Mouse (Mus musculus): ENCODE results near the gene Ppp1r2. TPM values are rescaled to one million over a fixed set of nuclear protein-coding genes. Genes with fewer than 3 reads are reported as not detected.

Gene Ppp1r2
- polyA plus RNA-seq, 1 experiment from 2014 or later = 208 TPM

Small RNA genes lying within 50 kb of the gene (microRNA-seq; reads per million reads assigned to microRNA genes)
- not detected for gene Gm27415

Other genes starting within 250 kb of the Ppp1r2 start
- gene Xxylt1, start 193.8 kb downstream of the Ppp1r2 start, polyA plus RNA-seq (2015; fragmentation: Nextera tagmentation; extraction: Ambion mirVana) = 11.2 and 11.6 TPM in 2 replicates
- gene Acap2, start 74.0 kb downstream of the Ppp1r2 start, polyA plus RNA-seq (2015; fragmentation: Nextera tagmentation; extraction: Ambion mirVana) = 12.1 and 14.6 TPM in 2 replicates
- gene Apod, start 39.5 kb upstream of the Ppp1r2 start, polyA plus RNA-seq (2015; fragmentation: Nextera tagmentation; extraction: Ambion mirVana) = 49.6 and 60.2 TPM in 2 replicates
- 88.5 and 93.4 TPM in 2 replicates for gene Bdh1, start 147.0 kb upstream of the Ppp1r2 start, polyA plus RNA-seq (2015; fragmentation: Nextera tagmentation; extraction: Ambion mirVana)

Data from neural tube, embryonic 13.5 days (tissue).